Mouse (Mus musculus): ENCODE measurements at regions not wholly inside any gene's neighbourhood (a gene's known extent, or its start where the extent isn't known, plus 50 kb on each side); places are given as distances from the start of the nearest gene placed in this dataset.

GRCm38 (mm10) chr12:27669542-27669941 is 327.2 kb upstream of the Sox11 start:
- TF ChIP-seq POLR2A (IDR thresholded peaks at IDR 0.05; ENCODE audit: borderline replicate concordance, extremely low read depth, low read depth, low read length) = no peak
- TF ChIP-seq CTCF (IDR thresholded peaks at IDR 0.05; ENCODE audit: insufficient read depth, low read length) = no peak
